Mouse (Mus musculus) spleen, adult 2 months (tissue): ENCODE results near the gene Map2k3.

Experiments
- CTCF ChIP-seq: fragments of 200-500 bp; IDR thresholded peaks from 2 replicates; pipeline ENCODE4 v1.5.1; 2011; ENCODE audit warnings: mild to moderate bottlenecking, inconsistent platforms; ENCODE audit not compliant: insufficient read depth, insufficient read length, insufficient replicate concordance; ENCODE audit errors: extremely low read depth
- POLR2A ChIP-seq: fragments of 200-500 bp; IDR thresholded peaks from 2 replicates; pipeline ENCODE4 v1.6.1; 2011; ENCODE audit warnings: low read depth, low read length, inconsistent platforms

DNA sequence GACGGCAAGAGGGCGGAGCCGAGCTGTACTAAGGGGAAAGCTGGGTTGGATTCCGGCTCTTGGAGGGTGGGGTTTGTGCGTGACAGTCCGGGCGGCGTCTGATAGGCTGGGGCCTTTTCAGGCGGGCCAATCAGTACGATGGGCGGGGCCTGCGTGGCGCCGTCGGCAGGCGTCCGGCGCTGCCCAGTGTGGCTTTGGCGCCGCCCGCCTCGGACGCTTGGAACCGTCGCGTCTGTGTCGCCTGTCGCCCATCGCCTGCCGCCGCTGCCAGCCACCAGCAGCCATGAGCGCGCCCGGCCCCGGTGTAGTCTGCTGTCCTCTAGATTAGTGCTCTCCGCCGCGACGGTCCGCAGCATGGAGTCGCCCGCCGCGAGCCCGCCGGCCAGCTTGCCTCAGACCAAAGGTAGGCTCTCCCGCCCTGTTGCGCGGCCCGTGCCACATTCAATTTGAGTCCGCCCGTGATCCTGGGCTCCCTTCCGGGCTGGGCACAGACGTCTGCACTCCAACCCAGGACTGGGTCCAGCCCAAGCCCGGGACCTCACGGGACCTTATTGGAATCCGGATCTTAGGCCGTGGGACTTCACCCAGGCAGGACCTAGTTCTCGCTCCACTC is at the start of gene Map2k3:
- TF ChIP-seq CTCF = no peak
- TF ChIP-seq POLR2A = peak; percentile 80
